Mouse (Mus musculus): Measurements from ENCODE around the gene Il27ra. TPM values are rescaled to one million over a fixed set of nuclear protein-coding genes. Genes with fewer than 3 reads are reported as not detected.

The Il27ra gene
- polyA plus RNA-seq, 1 experiment, result 0.07 TPM

DNA sequence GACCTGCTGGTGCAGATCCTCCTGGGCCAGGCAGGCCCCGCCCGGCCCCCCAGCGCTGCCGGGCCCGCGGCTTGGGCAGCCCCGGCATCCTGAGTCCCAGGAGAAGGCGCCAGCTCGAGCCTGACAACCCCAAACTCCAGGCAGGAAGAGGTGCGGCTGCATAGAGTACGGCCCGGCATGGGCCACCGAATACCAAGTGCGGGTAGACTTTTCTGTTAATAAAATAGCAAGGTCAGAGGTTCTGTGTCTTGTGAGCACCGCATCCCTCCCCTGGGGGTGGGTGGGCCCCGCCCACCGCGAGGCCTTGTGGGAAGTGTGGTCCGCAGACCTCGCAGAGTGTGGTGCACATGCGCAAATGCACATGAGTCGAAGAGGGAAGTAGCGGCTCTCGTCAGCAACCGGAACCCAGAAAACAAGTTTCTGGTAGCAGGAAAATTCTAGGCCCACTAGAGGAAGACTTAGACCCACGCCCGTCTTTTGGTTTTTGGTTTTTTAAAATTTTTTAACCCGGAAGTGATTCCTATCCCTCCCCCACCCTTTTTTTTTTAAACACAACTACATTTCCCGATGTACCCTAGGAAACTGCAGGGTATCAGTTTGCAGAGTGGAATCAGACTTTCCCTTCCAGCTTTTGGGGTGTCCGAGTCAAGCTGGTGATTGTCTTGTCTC is 37.7 kb downstream of the Il27ra start:
- H3K36me3 ChIP-seq (ENCODE audit: control insufficient read depth, insufficient read depth), result no peaks in the 10 kb centered on the region
- H3K27me3 ChIP-seq (ENCODE audit: control insufficient read depth, insufficient read depth, insufficient read length), result no peaks in the 10 kb centered on the region
- H3K4me2 ChIP-seq (ENCODE audit: low read depth), result peak overlapping the region; percentile 92
- no peaks in the 10 kb centered on the region for H3K79me2 ChIP-seq (ENCODE audit: control insufficient read depth, insufficient read depth)
- H3K4me3 ChIP-seq, result peak overlapping the region; percentile 30
- H3ac ChIP-seq (ENCODE audit: control insufficient read depth, insufficient read length), result peak overlapping the region; percentile 19
- TF ChIP-seq POLR2AphosphoS2 (IDR thresholded peaks at IDR 0.05; ENCODE audit: insufficient read length, low read depth) (peak; percentile 68), REST (IDR thresholded peaks at IDR 0.05; ENCODE audit: insufficient read depth, insufficient read length) (no peak), SRF (IDR thresholded peaks at IDR 0.05; ENCODE audit: control insufficient read depth, insufficient read length, low read depth) (peak; percentile 44), POLR2A (IDR thresholded peaks at IDR 0.05; ENCODE audit: insufficient read length, low read depth) (peak; percentile 47)

GRCm38 (mm10) chr8:84003612-84004246 is 38.7 kb downstream of the Il27ra start:
- peak overlapping the region; percentile 19 for H3ac ChIP-seq (ENCODE audit: control insufficient read depth, insufficient read length)
- no peaks in the 10 kb centered on the region for H3K79me2 ChIP-seq (ENCODE audit: control insufficient read depth, insufficient read depth)
- TF ChIP-seq E2F4 (IDR thresholded peaks at IDR 0.05; ENCODE audit: insufficient read depth), result no peak
- no peak for TF ChIP-seq REST (IDR thresholded peaks at IDR 0.05; ENCODE audit: insufficient read depth, insufficient read length)
- no peak for TF ChIP-seq POLR2AphosphoS2 (IDR thresholded peaks at IDR 0.05; ENCODE audit: insufficient read length, low read depth)
- no peak for TF ChIP-seq CEBPB (IDR thresholded peaks at IDR 0.05; ENCODE audit: insufficient read depth, poor library complexity, severe bottlenecking)
- TF ChIP-seq MAX (IDR thresholded peaks at IDR 0.05; ENCODE audit: low read depth), result no peak
- H3K4me2 ChIP-seq (ENCODE audit: low read depth), result peak overlapping the region; percentile 92
- peak overlapping the region; percentile 30 for H3K4me3 ChIP-seq
- no peaks in the 10 kb centered on the region for H3K27me3 ChIP-seq (ENCODE audit: control insufficient read depth, insufficient read depth, insufficient read length)
- no peaks in the 10 kb centered on the region for H3K36me3 ChIP-seq (ENCODE audit: control insufficient read depth, insufficient read depth)

GRCm38 (mm10) chr8:84002957-84003611 is 39.3 kb downstream of the Il27ra start:
- Histone ChIP-seq H3K79me2 (ENCODE audit: control insufficient read depth, insufficient read depth) (no peaks in the 10 kb centered on the region), H3K36me3 (ENCODE audit: control insufficient read depth, insufficient read depth) (no peaks in the 10 kb centered on the region), H3K27me3 (ENCODE audit: control insufficient read depth, insufficient read depth, insufficient read length) (no peaks in the 10 kb centered on the region), H3K4me2 (ENCODE audit: low read depth) (peak overlapping the region; percentile 92), H3ac (ENCODE audit: control insufficient read depth, insufficient read length) (no peak overlapping the region), H3K4me3 (peak overlapping the region; percentile 30)
- TF ChIP-seq TCF3 (IDR thresholded peaks at IDR 0.05; ENCODE audit: insufficient read length, low read depth) (no peak), E2F4 (IDR thresholded peaks at IDR 0.05; ENCODE audit: insufficient read depth) (no peak), TCF12 (IDR thresholded peaks at IDR 0.05; ENCODE audit: insufficient read depth, poor library complexity, severe bottlenecking) (no peak), POLR2AphosphoS2 (IDR thresholded peaks at IDR 0.05; ENCODE audit: insufficient read length, low read depth) (no peak), SRF (IDR thresholded peaks at IDR 0.05; ENCODE audit: control insufficient read depth, insufficient read length, low read depth) (no peak), MYOD1 (IDR thresholded peaks at IDR 0.05; ENCODE audit: control insufficient read depth in 1 of 3, insufficient read length in 2 of 3, low read depth in 2 of 3) (no peak), REST (IDR thresholded peaks at IDR 0.05; ENCODE audit: insufficient read depth, insufficient read length) (no peak), MYOG (IDR thresholded peaks at IDR 0.05; ENCODE audit: control insufficient read depth in 1 of 3, insufficient read depth in 1 of 3, insufficient read length in 2 of 3, low read depth in 2 of 3) (no peak)

GRCm38 (mm10) chr8:84001281-84002000 is 40.9 kb downstream of the Il27ra start, which contains the start of gene 1700067K01Rik:
1700067K01Rik (plus strand) TSS chr8:84001502.
- Histone ChIP-seq H3ac (ENCODE audit: control insufficient read depth, insufficient read length) (no peak within 1 kb of the TSS), H3K36me3 (ENCODE audit: control insufficient read depth, insufficient read depth) (no peaks in the 10 kb centered on the region), H3K4me2 (ENCODE audit: low read depth) (no peak within 1 kb of the TSS), H3K79me2 (ENCODE audit: control insufficient read depth, insufficient read depth) (no peaks in the 10 kb centered on the region), H3K4me3 (no peak within 1 kb of the TSS), H3K27me3 (ENCODE audit: control insufficient read depth, insufficient read depth, insufficient read length) (no peaks in the 10 kb centered on the region)
- TF ChIP-seq POLR2AphosphoS2 (IDR thresholded peaks at IDR 0.05; ENCODE audit: insufficient read length, low read depth) (peak; percentile 51), TCF3 (IDR thresholded peaks at IDR 0.05; ENCODE audit: insufficient read length, low read depth) (no peak), MYOG (IDR thresholded peaks at IDR 0.05; ENCODE audit: control insufficient read depth in 1 of 3, insufficient read depth in 1 of 3, insufficient read length in 2 of 3, low read depth in 2 of 3) (no peak), TCF12 (IDR thresholded peaks at IDR 0.05; ENCODE audit: insufficient read depth, poor library complexity, severe bottlenecking) (no peak), POLR2A (IDR thresholded peaks at IDR 0.05; ENCODE audit: insufficient read length, low read depth) (no peak), CEBPB (IDR thresholded peaks at IDR 0.05; ENCODE audit: insufficient read depth, poor library complexity, severe bottlenecking) (no peak), USF1 (IDR thresholded peaks at IDR 0.05; ENCODE audit: low read depth) (no peak), REST (IDR thresholded peaks at IDR 0.05; ENCODE audit: insufficient read depth, insufficient read length) (no peak)

GRCm38 (mm10) chr8:83999825-84000224 is 42.6 kb downstream of the Il27ra start:
- Histone ChIP-seq H3K79me2 (ENCODE audit: control insufficient read depth, insufficient read depth) (no peaks in the 10 kb centered on the region), H3K4me3 (no peak overlapping the region), H3K36me3 (ENCODE audit: control insufficient read depth, insufficient read depth) (no peaks in the 10 kb centered on the region), H3ac (ENCODE audit: control insufficient read depth, insufficient read length) (no peak overlapping the region), H3K4me2 (ENCODE audit: low read depth) (no peak overlapping the region), H3K27me3 (ENCODE audit: control insufficient read depth, insufficient read depth, insufficient read length) (no peaks in the 10 kb centered on the region)
- no peak for TF ChIP-seq USF1 (IDR thresholded peaks at IDR 0.05; ENCODE audit: low read depth)
- TF ChIP-seq POLR2AphosphoS2 (IDR thresholded peaks at IDR 0.05; ENCODE audit: insufficient read length, low read depth), result peak; percentile 2

All from myocyte (in vitro differentiated cells).